Mouse (Mus musculus): ENCODE measurements at regions not wholly inside any gene's neighbourhood (a gene's known extent, or its start where the extent isn't known, plus 50 kb on each side); places are given as distances from the start of the nearest gene placed in this dataset.

GRCm38 (mm10) chr7:129897511-129897910 lies 305.8 kb downstream of the Wdr11 start:
- no peak for DNase-seq

DNA sequence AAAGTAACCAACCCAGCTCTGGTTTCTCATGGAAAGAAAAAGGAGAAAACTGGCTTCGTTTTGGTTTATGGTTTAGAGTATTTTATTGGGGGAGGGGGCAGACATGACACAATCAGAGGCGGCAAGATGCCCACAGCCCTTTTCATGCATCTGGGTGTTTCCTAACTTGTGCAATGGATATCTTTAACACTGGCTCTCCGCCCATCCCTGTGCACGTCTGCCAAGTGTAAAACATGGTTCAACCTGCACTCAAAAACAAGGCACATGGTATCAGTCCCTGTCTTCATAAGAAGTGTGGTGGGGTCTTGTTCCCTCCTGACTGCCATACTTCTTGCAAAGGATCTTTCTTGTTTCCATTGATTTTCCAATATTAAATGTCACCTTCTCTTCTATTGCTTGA lies 310.6 kb downstream of the Wdr11 start:
- intact Hi-C loops (cut with DNase I; ENCODE audit: low total_unique reads): no loop called here
- no peak for DNase-seq

More at GRCm38 (mm10) chr7:129897511-129897910, 305.8 kb downstream of the Wdr11 start:
- intact Hi-C loops (cut with DNase I; ENCODE audit: low total_unique reads): no loop called here

- intact Hi-C loops (cut with DNase I; ENCODE audit: low total_unique reads): no loop called here
- no peak for DNase-seq
Measured at GRCm38 (mm10) chr7:129903126-129903525, 311.5 kb downstream of the Wdr11 start.

- intact Hi-C loops (cut with DNase I; ENCODE audit: low total_unique reads): no loop called here
- DNase-seq: no peak
Measured at GRCm38 (mm10) chr7:129906131-129906530, 314.5 kb downstream of the Wdr11 start.

DNA sequence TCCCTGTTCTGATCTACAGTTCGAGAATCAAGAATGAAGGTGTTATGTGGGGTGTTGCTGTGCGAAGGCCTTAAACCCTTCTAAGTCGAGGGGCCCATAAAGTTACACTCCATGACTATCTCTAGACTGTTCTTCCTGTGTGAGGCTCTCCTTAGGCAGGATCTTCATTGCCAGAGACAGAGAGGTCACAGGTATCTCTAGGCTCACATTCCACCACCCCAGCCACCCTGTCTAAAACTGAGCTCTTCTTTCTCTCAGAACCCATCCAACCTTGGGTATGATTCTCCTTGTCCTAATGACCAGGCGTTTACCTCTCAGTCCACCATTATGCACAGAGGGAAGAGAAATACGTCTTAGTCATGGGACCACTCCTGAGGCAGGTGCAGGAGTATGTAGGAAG lies 317.2 kb downstream of the Wdr11 start:
- DNase-seq: no peak
- intact Hi-C loops (cut with DNase I; ENCODE audit: low total_unique reads): no loop called here

- intact Hi-C loops (cut with DNase I; ENCODE audit: low total_unique reads): no loop called here
- DNase-seq: no peak
Measured at GRCm38 (mm10) chr7:129909730-129910129, 318.1 kb downstream of the Wdr11 start.

GRCm38 (mm10) chr7:129910826-129911225 lies 319.2 kb downstream of the Wdr11 start:
- intact Hi-C loops (cut with DNase I; ENCODE audit: low total_unique reads): no loop called here
- DNase-seq: no peak

GRCm38 (mm10) chr7:129914871-129915270 lies 323.2 kb downstream of the Wdr11 start:
- no peak for DNase-seq
- intact Hi-C loops (cut with DNase I; ENCODE audit: low total_unique reads): no loop called here

DNA sequence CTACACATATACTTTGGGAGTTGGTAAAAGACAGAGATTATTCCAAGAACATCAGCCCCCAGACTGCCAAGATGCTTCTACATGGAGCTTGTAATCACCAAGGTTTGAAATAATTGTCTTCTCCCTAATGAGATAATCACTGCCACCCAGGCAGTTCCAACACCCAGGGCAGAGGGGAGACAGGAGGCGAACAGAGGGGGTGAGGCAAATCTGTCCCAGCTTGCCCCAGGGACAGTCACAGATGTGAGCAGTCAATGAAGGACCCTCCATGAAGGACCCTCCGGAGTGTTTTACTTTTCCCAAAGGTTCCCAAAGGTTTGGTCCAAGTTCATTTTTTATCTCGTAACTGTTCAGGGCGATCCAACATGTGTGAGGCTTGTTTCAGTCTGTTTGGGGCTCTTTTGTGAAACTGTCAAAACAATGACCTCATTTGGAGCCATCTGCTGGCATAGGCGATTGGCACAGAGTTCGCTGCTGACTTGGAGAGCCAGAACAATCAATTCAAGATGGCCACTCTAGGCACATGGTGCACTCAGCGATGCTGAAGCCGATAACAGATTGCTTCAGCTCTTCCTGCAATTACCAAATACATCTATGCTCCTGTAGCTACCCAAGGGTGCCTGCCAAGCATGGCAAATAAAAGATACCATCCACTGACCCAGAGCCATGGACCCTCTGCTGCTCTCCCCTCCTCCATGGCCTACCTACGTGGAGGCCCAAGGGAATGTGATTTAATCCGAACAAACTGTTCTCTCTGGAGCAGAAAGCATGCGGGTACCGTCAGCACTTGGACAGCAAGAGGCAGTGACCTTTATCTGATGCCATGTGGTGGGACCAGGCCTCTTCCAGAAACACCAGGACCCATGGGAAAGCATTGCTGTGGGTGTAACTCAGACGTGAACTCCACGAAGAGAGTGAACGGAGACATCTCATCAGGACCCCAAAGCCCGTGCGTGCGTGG lies 326.9 kb downstream of the Wdr11 start:
- DNase-seq: no peak
- intact Hi-C loops (cut with DNase I; ENCODE audit: low total_unique reads): no loop called here

- DNase-seq: no peak
- intact Hi-C loops (cut with DNase I; ENCODE audit: low total_unique reads): no loop called here
Measured at GRCm38 (mm10) chr7:129922291-129922690, 330.6 kb downstream of the Wdr11 start.

DNA sequence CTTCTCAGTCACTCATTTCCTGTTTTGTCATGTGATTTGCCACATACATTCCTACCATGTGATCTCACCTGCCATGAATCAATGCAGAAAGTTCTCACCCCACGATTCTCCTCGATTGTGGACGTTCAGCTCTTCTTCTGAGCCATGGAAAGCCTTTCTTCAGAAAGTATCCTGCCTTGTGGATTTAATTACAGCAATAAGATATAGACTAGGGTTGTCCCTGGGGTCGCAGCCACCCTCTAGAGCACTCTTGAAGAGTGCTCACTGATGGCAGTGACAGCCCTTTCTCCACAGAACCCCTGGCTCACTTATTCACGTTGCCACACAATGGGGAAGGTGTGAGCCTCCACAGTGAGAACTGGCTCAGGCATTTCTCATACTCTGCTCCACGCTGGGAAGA lies 345.1 kb downstream of the Wdr11 start:
- intact Hi-C loops (cut with DNase I; ENCODE audit: low total_unique reads): no loop called here
- DNase-seq: no peak

- no peak for DNase-seq
- intact Hi-C loops (cut with DNase I; ENCODE audit: low total_unique reads): no loop called here
Measured at GRCm38 (mm10) chr7:129937715-129938114, 346.1 kb downstream of the Wdr11 start.

GRCm38 (mm10) chr7:129938141-129938540 lies 346.5 kb downstream of the Wdr11 start:
- intact Hi-C loops (cut with DNase I; ENCODE audit: low total_unique reads): no loop called here

GRCm38 (mm10) chr7:129939266-129939665 lies 347.6 kb downstream of the Wdr11 start:
- DNase-seq: no peak
- intact Hi-C loops (cut with DNase I; ENCODE audit: low total_unique reads): no loop called here

More at GRCm38 (mm10) chr7:129938141-129938540, 346.5 kb downstream of the Wdr11 start:
- DNase-seq: no peak

DNA sequence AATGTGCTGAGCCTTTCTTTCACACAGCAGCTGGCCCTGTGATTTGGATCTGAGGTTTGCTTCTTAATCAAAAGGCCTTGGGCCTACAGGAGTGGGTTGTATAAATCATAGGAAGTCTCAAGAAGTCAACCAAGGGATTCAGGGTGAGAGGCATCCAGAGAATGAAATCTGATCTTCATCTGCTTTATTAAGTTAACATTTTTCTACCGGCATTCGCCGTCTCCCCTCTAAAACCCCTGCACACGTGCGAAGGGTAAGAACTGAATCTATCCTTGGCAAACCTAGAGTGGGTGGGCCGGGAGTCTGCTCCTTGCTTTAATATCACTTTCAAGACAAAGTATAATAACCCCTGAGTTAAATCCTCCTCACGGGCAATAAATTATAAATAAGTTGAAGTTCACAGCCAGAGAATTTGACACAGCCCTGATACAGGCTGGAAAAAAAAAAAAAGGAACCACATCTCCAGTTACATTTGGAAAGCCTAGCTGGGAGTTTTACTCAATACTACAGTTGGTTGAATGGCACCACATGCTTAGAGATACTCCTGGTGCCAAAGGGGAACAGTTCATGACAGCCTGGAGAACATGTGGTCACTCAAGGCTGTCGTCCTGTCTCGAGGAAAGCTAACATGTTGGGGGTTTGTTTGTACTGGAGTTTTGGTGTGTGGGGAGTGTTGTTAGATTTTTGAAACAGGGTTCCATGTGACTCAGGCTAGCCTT lies 349.8 kb downstream of the Wdr11 start:
- intact Hi-C loops (cut with DNase I; ENCODE audit: low total_unique reads): no loop called here
- DNase-seq: no peak

GRCm38 (mm10) chr7:129948613-129949110 lies 357.0 kb downstream of the Wdr11 start:
- intact Hi-C loops (cut with DNase I; ENCODE audit: low total_unique reads): no loop called here
- no peak for DNase-seq

- intact Hi-C loops (cut with DNase I; ENCODE audit: low total_unique reads): no loop called here
- DNase-seq: no peak
Measured at GRCm38 (mm10) chr7:129950456-129950855, 358.8 kb downstream of the Wdr11 start.

DNA sequence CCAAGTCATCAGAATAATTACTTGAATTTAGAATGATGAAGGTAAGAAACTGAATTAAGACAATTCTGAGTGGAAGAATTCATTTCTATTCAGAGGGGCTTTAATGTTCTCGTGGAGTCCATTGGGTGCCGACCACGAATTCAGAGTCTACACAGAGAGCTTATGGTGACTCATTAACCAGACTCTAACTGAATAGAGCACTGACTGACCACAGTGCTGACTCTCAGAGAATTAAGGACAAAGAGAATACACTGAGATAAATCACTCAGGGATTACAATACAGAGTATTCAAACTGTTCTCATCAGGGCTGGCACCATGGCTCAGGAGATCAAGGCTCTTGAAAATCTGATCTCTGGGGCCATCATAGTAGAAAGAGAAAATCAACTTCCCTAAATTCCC lies 366.7 kb downstream of the Wdr11 start:
- no peak for DNase-seq
- intact Hi-C loops (cut with DNase I; ENCODE audit: low total_unique reads): no loop called here

DNA sequence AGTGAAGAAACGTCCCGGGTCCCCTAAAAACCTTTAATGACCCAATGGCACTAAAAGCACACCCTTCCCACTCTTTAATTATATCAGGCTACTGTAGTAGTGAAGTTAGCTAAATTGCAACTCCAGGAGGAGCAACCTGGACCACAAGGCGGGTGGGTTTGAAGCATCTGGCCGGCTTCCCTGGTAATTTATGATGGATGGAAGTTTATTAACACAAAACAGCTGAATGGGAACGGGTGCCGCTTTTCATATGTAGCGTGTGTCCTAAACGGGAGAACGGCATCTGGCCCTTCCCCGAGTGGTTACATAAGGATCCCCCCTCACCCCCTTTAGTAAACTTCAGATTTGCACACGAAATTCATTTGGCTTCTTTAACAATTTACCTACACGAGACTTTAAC lies 370.9 kb downstream of the Wdr11 start:
- intact Hi-C loops (cut with DNase I; ENCODE audit: low total_unique reads): no loop called here
- no peak for DNase-seq

DNA sequence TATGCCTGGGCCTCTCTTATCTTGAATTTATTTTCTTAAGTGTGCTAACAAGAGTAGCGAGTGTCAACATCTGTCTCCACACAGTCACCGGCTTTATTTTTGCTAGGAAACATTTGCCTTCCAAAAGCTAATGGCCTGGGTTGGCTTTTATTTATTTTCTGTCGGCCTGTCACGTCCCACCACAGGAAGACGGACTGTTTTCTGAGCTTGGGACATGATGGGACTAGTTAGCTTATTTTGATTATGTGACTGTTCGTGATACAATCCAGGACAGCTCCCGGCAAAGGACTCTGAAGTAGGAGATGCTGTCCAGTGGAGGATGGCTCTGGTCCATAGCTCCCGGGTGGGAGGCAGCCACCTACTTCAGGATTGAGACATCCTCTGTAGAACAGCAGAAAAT lies 372.5 kb downstream of the Wdr11 start:
- intact Hi-C loops (cut with DNase I; ENCODE audit: low total_unique reads): no loop called here
- no peak for DNase-seq

All from gastrocnemius, postnatal 14 days (tissue).